Mouse (Mus musculus) kidney, embryonic 16.5 days (tissue): ENCODE results near the gene Hnrnpul2. TPM values are rescaled to one million over a fixed set of nuclear protein-coding genes. Genes with fewer than 3 reads are reported as not detected.

Source experiments
- ATAC-seq: fragments of 200-750 bp; cut with Nextera tagmentation; 2 replicates; pipeline ENCODE4 v1.8.0; 2017; ENCODE audit warnings: moderate TSS enrichment; ENCODE audit not compliant: low FRiP score, low TSS enrichment
- H3K27ac ChIP-seq: fragments of 300-500 bp; sonication (generic); 2 replicates; pipeline ENCODE4 v1.5.1; 2014; ENCODE audit warnings: low read length
- H3K27me3 ChIP-seq: fragments of 300-500 bp; sonication (generic); 2 replicates; pipeline ENCODE4 v1.6.1; 2014; ENCODE audit warnings: low read length, control low read depth, mixed read lengths; ENCODE audit not compliant: insufficient read depth
- H3K36me3 ChIP-seq: fragments of 300-500 bp; sonication (generic); 2 replicates; pipeline ENCODE4 v1.6.1; 2014; ENCODE audit warnings: low read length, control low read depth, mixed read lengths; ENCODE audit not compliant: insufficient read depth
- H3K4me1 ChIP-seq: fragments of 300-500 bp; sonication (generic); 2 replicates; pipeline ENCODE4 v1.6.1; 2014; ENCODE audit warnings: low read length, control low read depth, mixed read lengths; ENCODE audit not compliant: insufficient read depth
- H3K4me2 ChIP-seq: fragments of 300-500 bp; sonication (generic); replicated peaks from 2 replicates; pipeline ENCODE4 v1.6.1; 2014; ENCODE audit warnings: low read depth, low read length
- H3K4me3 ChIP-seq: fragments of 300-500 bp; sonication (generic); 2 replicates; pipeline ENCODE4 v1.5.1; 2014; ENCODE audit warnings: mild to moderate bottlenecking, low read length
- H3K9ac ChIP-seq: fragments of 300-500 bp; sonication (generic); replicated peaks from 2 replicates; pipeline ENCODE4 v1.6.1; 2014; ENCODE audit warnings: low read length
- H3K9me3 ChIP-seq: fragments of 300-500 bp; sonication (generic); 2 replicates; pipeline ENCODE4 v1.6.1; 2016; ENCODE audit warnings: low read length, control low read depth
- WGBS: fragments of 180-500 bp; shearing (Covaris S2); extraction: QIAGEN DNeasy Blood & Tissue Kit; methylation state at CpG from one replicate; pipeline ENCODE4 v1.1.7; 2014; 5-methylcytosine and 5-hydroxymethylcytosine counted together
- polyA plus RNA-seq: library from polyadenylated mRNA; unstranded; fragments of >200 nt; fragmentation: Nextera tagmentation; extraction: Ambion mirVana; gene quantifications from 2 replicates; pipeline ENCODE4 v1.2.1, GENCODE M21; 2015

Gene Hnrnpul2
- polyA plus RNA-seq, 1 experiment from 2014 or later: 5.4 TPM

DNA sequence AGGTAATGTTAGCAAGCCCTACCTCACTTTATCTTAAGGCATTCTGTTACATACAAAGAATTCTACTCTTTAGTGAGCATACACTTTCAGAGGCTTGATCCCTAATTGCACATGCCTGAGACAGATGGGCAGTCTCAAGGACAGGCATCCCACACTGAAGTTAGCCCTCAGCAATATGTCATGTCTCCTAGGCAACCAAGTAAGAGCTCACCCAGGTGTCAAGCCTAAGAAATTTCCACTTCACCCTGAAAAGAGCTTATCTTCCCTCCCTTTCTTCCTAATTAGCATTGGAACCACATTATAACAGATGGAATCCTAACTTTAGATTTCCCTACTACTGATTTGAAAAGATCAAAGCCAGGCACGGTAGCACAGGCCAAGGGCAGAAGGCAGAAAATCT lies 30.6 kb upstream of the Hnrnpul2 start:
- no peak for ATAC-seq
- WGBS: 45% methylated on average over 1 of the region's 1 CpGs
- Histone ChIP-seq H3K4me1 (peaks cover 7% of the 10 kb centered on the region), H3K27ac (no peak overlapping the region), H3K27me3 (no peaks in the 10 kb centered on the region), H3K9ac (no peak overlapping the region), H3K9me3 (0 out of 2 replicates have a peak, but pooled peaks cover 5% of the 10 kb centered on the region), H3K36me3 (peaks cover 23% of the 10 kb centered on the region), H3K4me2 (no peak overlapping the region), H3K4me3 (no peak overlapping the region)

DNA sequence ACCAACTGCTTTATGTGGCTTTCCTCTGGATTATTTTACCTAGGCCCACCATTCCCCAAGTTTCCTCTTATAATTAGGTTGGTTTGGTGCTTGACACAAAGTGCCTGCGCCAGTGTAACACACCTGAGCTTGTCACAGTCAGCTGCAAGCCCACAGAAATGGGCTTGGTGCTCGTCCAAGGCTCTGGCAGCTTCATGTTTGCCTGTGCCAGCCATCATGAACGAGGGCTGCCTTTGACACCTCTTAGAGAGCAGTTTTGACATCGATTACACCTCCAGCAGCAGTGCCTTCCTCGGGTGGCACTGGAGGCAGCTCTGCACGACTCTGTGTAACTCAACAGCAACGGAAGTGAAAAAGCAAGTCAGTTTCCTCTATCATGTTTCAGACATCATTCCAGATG lies 29.6 kb upstream of the Hnrnpul2 start:
- 0 out of 2 replicates have a peak, but pooled peaks cover 5% of the 10 kb centered on the region for H3K9me3 ChIP-seq
- 74% methylated on average over 7 of the region's 7 CpGs for WGBS
- H3K4me2 ChIP-seq: no peak overlapping the region
- no peaks in the 10 kb centered on the region for H3K27me3 ChIP-seq
- no peak overlapping the region for H3K4me3 ChIP-seq
- H3K9ac ChIP-seq: no peak overlapping the region
- H3K27ac ChIP-seq: no peak overlapping the region
- no peak for ATAC-seq
- peaks cover 33% of the 10 kb centered on the region for H3K36me3 ChIP-seq
- H3K4me1 ChIP-seq: peaks cover 5% of the 10 kb centered on the region

- Histone ChIP-seq H3K4me2 (peak within 1 kb of the TSS; percentile 86), H3K4me1 (peaks cover 18% of the 10 kb centered on the region), H3K27ac (peak within 1 kb of the TSS; percentile 50), H3K4me3 (peak within 1 kb of the TSS; percentile 71), H3K9me3 (0 out of 2 replicates have a peak, but pooled peaks cover 2% of the 10 kb centered on the region), H3K9ac (peak within 1 kb of the TSS; percentile 88), H3K36me3 (peaks cover 22% of the 10 kb centered on the region), H3K27me3 (no peaks in the 10 kb centered on the region)
- ATAC-seq: peak; percentile 79
- WGBS: under 1% methylated on average over 25 of the region's 25 CpGs
Observed at GRCm38 (mm10) chr19:8798264-8798946, 21.4 kb upstream of the Hnrnpul2 start, which contains the start of gene Polr2g. TSS of gene Polr2g (minus strand) at chr19:8798577.

DNA sequence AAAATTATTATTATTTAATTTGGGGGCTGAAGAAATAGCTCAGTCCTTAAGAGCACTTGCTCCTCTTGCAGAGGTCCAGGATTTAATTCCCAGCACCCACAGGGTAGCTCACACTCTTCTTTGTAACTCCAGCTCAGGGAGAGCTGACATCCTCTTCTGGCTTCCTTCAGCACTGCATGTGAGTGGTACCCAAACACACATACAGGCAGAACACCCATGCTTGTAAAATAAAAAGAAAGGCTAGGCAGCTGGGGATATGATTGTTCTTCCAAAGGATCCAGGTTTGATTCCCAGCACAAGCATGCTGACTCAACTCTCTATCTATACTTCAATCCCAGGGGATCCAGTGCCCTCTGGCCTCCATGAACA lies 20.9 kb upstream of the Hnrnpul2 start:
- Histone ChIP-seq H3K27ac (no peak overlapping the region), H3K9ac (peak overlapping the region; percentile 50), H3K27me3 (no peaks in the 10 kb centered on the region), H3K9me3 (no peaks in the 10 kb centered on the region), H3K4me3 (peak overlapping the region; percentile 71), H3K36me3 (peaks cover 17% of the 10 kb centered on the region), H3K4me2 (peak overlapping the region; percentile 86), H3K4me1 (peaks cover 18% of the 10 kb centered on the region)
- ATAC-seq: no peak

- Histone ChIP-seq H3K27ac (peak within 1 kb of the TSS; percentile 95), H3K9me3 (no peaks in the 10 kb centered on the region), H3K27me3 (no peaks in the 10 kb centered on the region), H3K36me3 (peaks cover 16% of the 10 kb centered on the region; the same call in 1 of the 2 replicates), H3K4me3 (peak within 1 kb of the TSS; percentile 81), H3K4me1 (peaks cover 15% of the 10 kb centered on the region), H3K9ac (peak within 1 kb of the TSS; percentile 79), H3K4me2 (peak within 1 kb of the TSS; percentile 84)
- 0% methylated on average over 30 of the region's 30 CpGs for WGBS
- peak; percentile 97 for ATAC-seq
Observed at GRCm38 (mm10) chr19:8802130-8802821, 17.5 kb upstream of the Hnrnpul2 start, which contains the start of gene Zbtb3. TSS of gene Zbtb3 (plus strand) at chr19:8802555.

DNA sequence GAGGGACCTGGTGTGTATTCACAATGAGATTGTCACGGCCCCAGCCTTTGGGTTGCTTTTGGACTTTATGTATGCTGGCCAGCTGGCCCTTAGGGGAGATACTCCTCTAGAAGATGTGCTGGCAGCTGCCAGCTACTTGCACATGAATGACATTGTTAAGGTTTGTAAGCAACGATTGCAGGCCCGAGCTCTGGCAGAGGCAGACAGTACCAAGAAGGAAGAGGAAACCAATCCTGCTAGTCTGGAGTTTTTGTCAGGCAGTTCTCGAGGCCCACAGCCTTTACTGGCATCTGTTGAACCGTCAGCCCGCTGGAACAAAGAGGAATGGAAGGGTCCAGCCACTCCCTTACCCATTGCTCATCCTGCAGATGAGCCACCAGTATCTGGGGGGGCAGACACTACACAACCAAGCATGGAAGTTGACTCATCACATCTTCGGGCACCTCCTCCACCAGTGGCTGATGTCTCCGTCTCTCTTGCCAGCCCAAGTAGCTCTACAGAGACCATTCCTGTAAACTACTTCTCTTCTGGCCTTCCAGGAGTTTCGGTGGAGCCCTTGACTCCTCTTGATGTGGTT lies 16.5 kb upstream of the Hnrnpul2 start:
- no peaks in the 10 kb centered on the region for H3K9me3 ChIP-seq
- H3K4me1 ChIP-seq: peaks cover 10% of the 10 kb centered on the region
- H3K4me2 ChIP-seq: peak overlapping the region; percentile 84
- ATAC-seq: no peak
- 89% methylated on average over 9 of the region's 9 CpGs for WGBS
- no peaks in the 10 kb centered on the region for H3K27me3 ChIP-seq
- H3K36me3 ChIP-seq: peaks cover 26% of the 10 kb centered on the region; the same call in 1 of the 2 replicates
- H3K9ac ChIP-seq: no peak overlapping the region; the same call in 1 of the 2 replicates
- peak overlapping the region; percentile 81 for H3K4me3 ChIP-seq
- no peak overlapping the region for H3K27ac ChIP-seq

GRCm38 (mm10) chr19:8803879-8804660 lies 15.7 kb upstream of the Hnrnpul2 start:
- Histone ChIP-seq H3K27ac (no peak overlapping the region), H3K9ac (no peak overlapping the region), H3K4me1 (peaks cover 10% of the 10 kb centered on the region), H3K4me3 (no peak overlapping the region), H3K27me3 (no peaks in the 10 kb centered on the region), H3K4me2 (no peak overlapping the region), H3K36me3 (peaks cover 31% of the 10 kb centered on the region; the same call in 1 of the 2 replicates), H3K9me3 (no peaks in the 10 kb centered on the region)
- 93% methylated on average over 11 of the region's 11 CpGs for WGBS
- no peak for ATAC-seq

DNA sequence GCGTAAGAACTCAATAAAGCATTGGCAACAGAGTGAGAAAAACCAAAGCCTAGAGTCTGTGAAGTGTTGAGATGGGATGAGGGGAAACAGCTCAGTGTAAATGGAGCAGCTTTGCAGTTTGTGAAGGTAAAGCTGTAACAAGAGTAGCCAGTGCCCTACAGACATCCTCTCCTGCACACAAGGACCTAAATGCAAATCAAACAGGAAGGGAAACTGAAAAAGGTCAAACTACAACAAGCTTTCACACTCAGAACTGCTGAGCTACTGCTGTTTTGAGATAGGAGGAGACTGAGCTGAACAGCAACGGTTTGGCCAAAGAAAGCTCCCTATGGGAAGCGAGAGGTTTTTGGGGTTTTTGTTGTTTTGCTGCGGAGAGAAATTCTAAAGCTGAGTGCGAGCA lies 13.0 kb upstream of the Hnrnpul2 start:
- Histone ChIP-seq H3K4me3 (no peak overlapping the region), H3K4me2 (no peak overlapping the region), H3K9me3 (no peaks in the 10 kb centered on the region), H3K27me3 (no peaks in the 10 kb centered on the region), H3K36me3 (peaks cover 46% of the 10 kb centered on the region), H3K4me1 (peaks cover 7% of the 10 kb centered on the region), H3K27ac (no peak overlapping the region), H3K9ac (no peak overlapping the region)
- ATAC-seq: no peak
- WGBS: 93% methylated on average over 5 of the region's 5 CpGs

DNA sequence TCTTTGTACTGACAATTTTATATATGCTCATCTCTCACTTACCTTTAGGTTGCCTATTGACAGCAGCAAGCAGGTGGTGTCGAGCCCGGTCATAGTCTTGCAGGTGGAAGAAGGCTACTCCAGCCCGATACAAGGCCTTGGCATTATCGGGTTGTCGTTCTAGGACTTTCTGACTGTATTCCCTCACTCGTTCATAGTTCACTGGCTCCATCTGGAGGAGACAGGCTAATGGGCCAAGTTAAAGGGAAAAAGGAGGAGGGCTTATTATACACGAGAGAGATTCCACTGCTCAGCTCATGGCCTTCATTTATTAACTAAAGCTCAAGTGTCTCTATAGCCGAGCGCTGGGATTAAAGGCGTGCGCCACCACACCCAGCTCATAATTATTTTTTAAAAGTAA lies 4.0 kb upstream of the Hnrnpul2 start:
- peaks cover 39% of the 10 kb centered on the region for H3K36me3 ChIP-seq
- WGBS: 60% methylated on average over 11 of the region's 11 CpGs
- no peak overlapping the region for H3K27ac ChIP-seq
- peaks cover 26% of the 10 kb centered on the region for H3K4me1 ChIP-seq
- no peaks in the 10 kb centered on the region for H3K9me3 ChIP-seq
- no peak overlapping the region for H3K9ac ChIP-seq
- no peak overlapping the region for H3K4me2 ChIP-seq
- no peaks in the 10 kb centered on the region for H3K27me3 ChIP-seq
- no peak for ATAC-seq
- H3K4me3 ChIP-seq: no peak overlapping the region
